Mouse (Mus musculus) intestine, embryonic 14.5 days (tissue): ENCODE data around the gene Cd248. TPM values are rescaled to one million over a fixed set of nuclear protein-coding genes. Genes with fewer than 3 reads are reported as not detected.

Experiments used
- ATAC-seq: fragments of 200-750 bp; cut with Nextera tagmentation; replicated peaks from 2 replicates; pipeline ENCODE4 v1.8.0; 2017; ENCODE audit warnings: low read depth, moderate number of reproducible peaks, moderate TSS enrichment, moderate library complexity; ENCODE audit not compliant: low FRiP score, low TSS enrichment
- DNase-seq: peaks from one replicate; pipeline ENCODE4 v3.0.0-alpha.2; 2018; ENCODE audit warnings: low spot score
- H3K27ac ChIP-seq: fragments of 300-500 bp; sonication (generic); 2 replicates; pipeline ENCODE4 v1.5.1; 2014; ENCODE audit warnings: low read depth, mild to moderate bottlenecking, control low read depth
- H3K27me3 ChIP-seq: fragments of 300-500 bp; sonication (generic); replicated peaks from 2 replicates; pipeline ENCODE4 v1.6.1; 2014; ENCODE audit warnings: low read length, control low read depth; ENCODE audit not compliant: control insufficient read depth, insufficient read depth
- H3K36me3 ChIP-seq: fragments of 300-500 bp; sonication (generic); 2 replicates; pipeline ENCODE4 v1.6.1; 2014; ENCODE audit warnings: low read length, control low read depth; ENCODE audit not compliant: control insufficient read depth, insufficient read depth
- H3K4me1 ChIP-seq: fragments of 300-500 bp; sonication (generic); replicated peaks from 2 replicates; pipeline ENCODE4 v1.6.1; 2014; ENCODE audit warnings: low read length, control low read depth, mixed read lengths; ENCODE audit not compliant: control insufficient read depth, insufficient read depth
- H3K4me2 ChIP-seq: fragments of 300-500 bp; sonication (generic); 2 replicates; pipeline ENCODE4 v1.6.1; 2014; ENCODE audit warnings: low read length
- H3K4me3 ChIP-seq: fragments of 300-500 bp; sonication (generic); 2 replicates; pipeline ENCODE4 v1.5.1; 2014; ENCODE audit warnings: low read depth, low read length, control low read depth, mixed read lengths
- H3K9ac ChIP-seq: fragments of 300-500 bp; sonication (generic); 2 replicates; pipeline ENCODE4 v1.6.1; 2014; ENCODE audit warnings: mild to moderate bottlenecking, low read length
- H3K9me3 ChIP-seq: fragments of 300-500 bp; sonication (generic); 2 replicates; pipeline ENCODE4 v1.6.1; 2016; ENCODE audit warnings: low read length, control low read depth; ENCODE audit not compliant: control insufficient read depth
- WGBS: fragments of 180-500 bp; shearing (Covaris S2); extraction: QIAGEN DNeasy Blood & Tissue Kit; methylation state at CpG from one replicate; pipeline ENCODE4 v1.1.7; 2014; 5-methylcytosine and 5-hydroxymethylcytosine counted together
- polyA plus RNA-seq: library from polyadenylated mRNA; unstranded; fragments of >200 nt; fragmentation: Nextera tagmentation; extraction: Ambion mirVana; gene quantifications from 2 replicates; pipeline ENCODE4 v1.2.1, GENCODE M21; 2014

Cd248 gene
- polyA plus RNA-seq, 1 experiment from 2014 or later = 69.8 TPM

GRCm38 (mm10) chr19:5069486-5069885 is 1.6 kb downstream of the Cd248 start:
- Histone ChIP-seq H3K36me3 (no peaks in the 10 kb centered on the region), H3K9me3 (no peaks in the 10 kb centered on the region), H3K4me2 (peak overlapping the region; percentile 77), H3K4me3 (peak overlapping the region; percentile 52), H3K27ac (peak overlapping the region; percentile 86; the same call in 1 of the 2 replicates), H3K4me1 (peaks cover 44% of the 10 kb centered on the region), H3K9ac (peak overlapping the region; percentile 58; the same call in 1 of the 2 replicates), H3K27me3 (no peaks in the 10 kb centered on the region; the same call in 1 of the 2 replicates)
- ATAC-seq = no peak
- 79% methylated on average over 5 of the region's 5 CpGs for WGBS
- no peak for DNase-seq

GRCm38 (mm10) chr19:5069978-5070377 is 2.1 kb downstream of the Cd248 start:
- ATAC-seq (no peak), DNase-seq (no peak)
- peak overlapping the region; percentile 77 for H3K4me2 ChIP-seq
- peak overlapping the region; percentile 52 for H3K4me3 ChIP-seq
- peaks cover 40% of the 10 kb centered on the region for H3K4me1 ChIP-seq
- peak overlapping the region; percentile 86; the same call in 1 of the 2 replicates for H3K27ac ChIP-seq
- 60% methylated on average over 7 of the region's 7 CpGs for WGBS
- H3K9me3 ChIP-seq = no peaks in the 10 kb centered on the region
- no peaks in the 10 kb centered on the region; the same call in 1 of the 2 replicates for H3K27me3 ChIP-seq
- peak overlapping the region; percentile 17; the same call in 1 of the 2 replicates for H3K9ac ChIP-seq
- H3K36me3 ChIP-seq = no peaks in the 10 kb centered on the region

- H3K27ac ChIP-seq = peak overlapping the region; percentile 86
- H3K4me1 ChIP-seq = peaks cover 31% of the 10 kb centered on the region
- no peaks in the 10 kb centered on the region for H3K36me3 ChIP-seq
- peak overlapping the region; percentile 77 for H3K4me2 ChIP-seq
- peak overlapping the region; percentile 46 for H3K9ac ChIP-seq
- no peaks in the 10 kb centered on the region for H3K9me3 ChIP-seq
- DNase-seq (no peak), ATAC-seq (no peak)
- H3K27me3 ChIP-seq = no peaks in the 10 kb centered on the region; the same call in 1 of the 2 replicates
- WGBS = 10% methylated on average over 11 of the region's 11 CpGs
- H3K4me3 ChIP-seq = peak overlapping the region; percentile 52
Measured at GRCm38 (mm10) chr19:5071077-5071476, 3.2 kb downstream of the Cd248 start.

GRCm38 (mm10) chr19:5071545-5072369 is 3.9 kb downstream of the Cd248 start:
- Histone ChIP-seq H3K9me3 (no peaks in the 10 kb centered on the region), H3K36me3 (no peaks in the 10 kb centered on the region), H3K4me1 (peaks cover 29% of the 10 kb centered on the region), H3K27me3 (no peaks in the 10 kb centered on the region; the same call in 1 of the 2 replicates), H3K4me2 (peak overlapping the region; percentile 77), H3K9ac (peak overlapping the region; percentile 46), H3K27ac (peak overlapping the region; percentile 86), H3K4me3 (peak overlapping the region; percentile 52)
- ATAC-seq (peak; percentile 86), DNase-seq (peak; percentile 86)
- 1% methylated on average over 40 of the region's 40 CpGs for WGBS

- ATAC-seq (peak; percentile 24; the same call in 1 of the 2 replicates), DNase-seq (no peak)
- WGBS = 2% methylated on average over 20 of the region's 20 CpGs
- peak overlapping the region; percentile 27; the same call in 1 of the 2 replicates for H3K9ac ChIP-seq
- no peaks in the 10 kb centered on the region for H3K36me3 ChIP-seq
- peak overlapping the region; percentile 77 for H3K4me2 ChIP-seq
- peak overlapping the region; percentile 86 for H3K27ac ChIP-seq
- H3K27me3 ChIP-seq = no peaks in the 10 kb centered on the region; the same call in 1 of the 2 replicates
- no peaks in the 10 kb centered on the region for H3K9me3 ChIP-seq
- H3K4me3 ChIP-seq = peak overlapping the region; percentile 52
- peaks cover 21% of the 10 kb centered on the region for H3K4me1 ChIP-seq
Measured at GRCm38 (mm10) chr19:5072389-5073019, 4.6 kb downstream of the Cd248 start.

GRCm38 (mm10) chr19:5073028-5073427 is 5.2 kb downstream of the Cd248 start:
- Histone ChIP-seq H3K4me2 (peak overlapping the region; percentile 77), H3K4me3 (peak overlapping the region; percentile 52), H3K9me3 (no peaks in the 10 kb centered on the region), H3K36me3 (no peaks in the 10 kb centered on the region), H3K27me3 (no peaks in the 10 kb centered on the region; the same call in 1 of the 2 replicates), H3K27ac (peak overlapping the region; percentile 86; the same call in 1 of the 2 replicates), H3K4me1 (peaks cover 19% of the 10 kb centered on the region), H3K9ac (no peak overlapping the region)
- ATAC-seq (no peak), DNase-seq (peak; percentile 83)
- 1% methylated on average over 15 of the region's 15 CpGs for WGBS

- H3K27ac ChIP-seq = no peak overlapping the region
- H3K9ac ChIP-seq = no peak overlapping the region
- WGBS = 25% methylated on average over 5 of the region's 5 CpGs
- ATAC-seq = no peak
- no peaks in the 10 kb centered on the region; the same call in 1 of the 2 replicates for H3K27me3 ChIP-seq
- peaks cover 19% of the 10 kb centered on the region for H3K4me1 ChIP-seq
- H3K36me3 ChIP-seq = no peaks in the 10 kb centered on the region
- no peak overlapping the region for H3K4me2 ChIP-seq
- H3K9me3 ChIP-seq = no peaks in the 10 kb centered on the region
- H3K4me3 ChIP-seq = no peak overlapping the region
- DNase-seq = no peak
Measured at GRCm38 (mm10) chr19:5073518-5073917, 5.6 kb downstream of the Cd248 start.

GRCm38 (mm10) chr19:5079279-5079678 is 11.4 kb downstream of the Cd248 start:
- Histone ChIP-seq H3K27ac (no peak overlapping the region), H3K9ac (no peak overlapping the region), H3K9me3 (no peaks in the 10 kb centered on the region), H3K36me3 (no peaks in the 10 kb centered on the region), H3K4me2 (no peak overlapping the region), H3K4me1 (no peaks in the 10 kb centered on the region), H3K4me3 (no peak overlapping the region), H3K27me3 (peaks cover 49% of the 10 kb centered on the region)
- 93% methylated on average over 1 of the region's 1 CpGs for WGBS
- no peak for DNase-seq
- no peak for ATAC-seq
